Mouse (Mus musculus): ENCODE results near the gene Mbd5.

Mbd5 gene

GRCm38 (mm10) chr2:48948841-48949584, at the start of gene Mbd5:
Mbd5 (plus strand) TSS chr2:48949508.
- DNase-seq (ENCODE audit: low read depth), result peak; percentile 93

- DNase-seq (ENCODE audit: low read depth), result no peak
These were observed 40.4 kb upstream of the Mbd5 start for GRCm38 (mm10) chr2:48908866-48909265.

GRCm38 (mm10) chr2:48914185-48914584, 35.1 kb upstream of the Mbd5 start:
- DNase-seq (ENCODE audit: low read depth), result no peak

- DNase-seq (ENCODE audit: low read depth), result no peak
These were observed 33.5 kb upstream of the Mbd5 start for GRCm38 (mm10) chr2:48915832-48916231.

GRCm38 (mm10) chr2:48935058-48935457, 14.2 kb upstream of the Mbd5 start:
- no peak for DNase-seq (ENCODE audit: low read depth)

- no peak for DNase-seq (ENCODE audit: low read depth)
These were observed 1.5 kb upstream of the Mbd5 start for GRCm38 (mm10) chr2:48947761-48948160.

- no peak for DNase-seq (ENCODE audit: low read depth)
These were observed 489 bp downstream of the Mbd5 start for GRCm38 (mm10) chr2:48949743-48950251.

- DNase-seq (ENCODE audit: low read depth), result no peak
These were observed 776 bp downstream of the Mbd5 start, which contains the start of gene Orc4 for GRCm38 (mm10) chr2:48950252-48950315. Orc4 (minus strand) TSS chr2:48950277.

GRCm38 (mm10) chr2:48950316-48950880, 1.1 kb downstream of the Mbd5 start:
- no peak for DNase-seq (ENCODE audit: low read depth)

GRCm38 (mm10) chr2:48956591-48956990, 7.3 kb downstream of the Mbd5 start:
- no peak for DNase-seq (ENCODE audit: low read depth)

- no peak for DNase-seq (ENCODE audit: low read depth)
These were observed 29.6 kb downstream of the Mbd5 start for GRCm38 (mm10) chr2:48978920-48979319.

- DNase-seq (ENCODE audit: low read depth), result no peak
These were observed 41.0 kb downstream of the Mbd5 start for GRCm38 (mm10) chr2:48990322-48990721.

GRCm38 (mm10) chr2:49040481-49040880, 91.2 kb downstream of the Mbd5 start:
- DNase-seq (ENCODE audit: low read depth), result no peak

GRCm38 (mm10) chr2:49050030-49050429, 100.7 kb downstream of the Mbd5 start:
- no peak for DNase-seq (ENCODE audit: low read depth)

GRCm38 (mm10) chr2:49067886-49068285, 118.6 kb downstream of the Mbd5 start:
- no peak for DNase-seq (ENCODE audit: low read depth)

GRCm38 (mm10) chr2:49084966-49085365, 135.7 kb downstream of the Mbd5 start:
- DNase-seq (ENCODE audit: low read depth), result no peak

GRCm38 (mm10) chr2:49090771-49091170, 141.5 kb downstream of the Mbd5 start:
- no peak for DNase-seq (ENCODE audit: low read depth)

GRCm38 (mm10) chr2:49096765-49097164, 147.5 kb downstream of the Mbd5 start:
- DNase-seq (ENCODE audit: low read depth), result no peak

- DNase-seq (ENCODE audit: low read depth), result no peak
These were observed 159.6 kb downstream of the Mbd5 start for GRCm38 (mm10) chr2:49108906-49109305.

GRCm38 (mm10) chr2:49119875-49120274, 170.6 kb downstream of the Mbd5 start:
- no peak for DNase-seq (ENCODE audit: low read depth)

GRCm38 (mm10) chr2:49121603-49122002, 172.3 kb downstream of the Mbd5 start:
- no peak for DNase-seq (ENCODE audit: low read depth)

GRCm38 (mm10) chr2:49142186-49142585, 192.9 kb downstream of the Mbd5 start:
- no peak for DNase-seq (ENCODE audit: low read depth)

GRCm38 (mm10) chr2:49153649-49154048, 204.3 kb downstream of the Mbd5 start:
- DNase-seq (ENCODE audit: low read depth), result no peak

- no peak for DNase-seq (ENCODE audit: low read depth)
These were observed 211.1 kb downstream of the Mbd5 start for GRCm38 (mm10) chr2:49160232-49160947.

Data from c-Kit-positive CD71-negative TER-119-negative erythroid progenitor cells, embryonic 14.5 days (primary cell).